Mouse (Mus musculus) heart, embryonic 11.5 days (tissue): ENCODE measurements around the gene Fmo4. TPM values are rescaled to one million over a fixed set of nuclear protein-coding genes. Genes with fewer than 3 reads are reported as not detected.

Experiments
- ATAC-seq: fragments of 200-750 bp; cut with Nextera tagmentation; replicated peaks from 2 replicates; pipeline ENCODE4 v1.8.0; 2017; ENCODE audit warnings: moderate library complexity; ENCODE audit not compliant: insufficient number of reproducible peaks, low FRiP score, low TSS enrichment
- H3K27ac ChIP-seq: fragments of 300-500 bp; sonication (generic); 2 replicates; pipeline ENCODE4 v1.5.1; 2014; ENCODE audit warnings: mild to moderate bottlenecking, low read depth, low read length
- H3K27me3 ChIP-seq: fragments of 300-500 bp; sonication (generic); 2 replicates; pipeline ENCODE4 v1.6.1; 2014; ENCODE audit warnings: mild to moderate bottlenecking, low read length, mixed read lengths; ENCODE audit not compliant: control insufficient read depth, insufficient read depth
- H3K36me3 ChIP-seq: fragments of 300-500 bp; sonication (generic); 2 replicates; pipeline ENCODE4 v1.6.1; 2014; ENCODE audit warnings: mild to moderate bottlenecking, low read length, moderate library complexity, mixed read lengths; ENCODE audit not compliant: control insufficient read depth, insufficient read depth
- H3K4me1 ChIP-seq: fragments of 300-500 bp; sonication (generic); 2 replicates; pipeline ENCODE4 v1.6.1; 2014; ENCODE audit warnings: low read length; ENCODE audit not compliant: control insufficient read depth, insufficient read depth
- H3K4me2 ChIP-seq: fragments of 300-500 bp; sonication (generic); 2 replicates; pipeline ENCODE4 v1.6.1; 2014; ENCODE audit warnings: mild to moderate bottlenecking, moderate library complexity
- H3K4me3 ChIP-seq: fragments of 300-500 bp; sonication (generic); 2 replicates; pipeline ENCODE4 v1.5.1; 2014; ENCODE audit warnings: low read depth, low read length
- H3K9ac ChIP-seq: fragments of 300-500 bp; sonication (generic); 2 replicates; pipeline ENCODE4 v1.6.1; 2014; ENCODE audit warnings: mild to moderate bottlenecking, low read depth, low read length, moderate library complexity
- H3K9me3 ChIP-seq: fragments of 300-500 bp; sonication (generic); replicated peaks from 2 replicates; pipeline ENCODE4 v1.6.1; 2016; ENCODE audit warnings: low read length; ENCODE audit not compliant: control insufficient read depth
- WGBS: fragments of 180-500 bp; shearing (Covaris S2); extraction: QIAGEN DNeasy Blood & Tissue Kit; methylation state at CpG from one replicate; pipeline ENCODE4 v1.1.7; 2014; ENCODE audit not compliant: insufficient replicate concordance; 5-methylcytosine and 5-hydroxymethylcytosine counted together
- polyA plus RNA-seq: library from polyadenylated mRNA; unstranded; fragments of >200 nt; fragmentation: Nextera tagmentation; extraction: Ambion mirVana; gene quantifications from 2 replicates; pipeline ENCODE4 v1.2.1, GENCODE M21; 2014

Gene Fmo4
- polyA plus RNA-seq, 1 experiment from 2014 or later, result not detected

DNA sequence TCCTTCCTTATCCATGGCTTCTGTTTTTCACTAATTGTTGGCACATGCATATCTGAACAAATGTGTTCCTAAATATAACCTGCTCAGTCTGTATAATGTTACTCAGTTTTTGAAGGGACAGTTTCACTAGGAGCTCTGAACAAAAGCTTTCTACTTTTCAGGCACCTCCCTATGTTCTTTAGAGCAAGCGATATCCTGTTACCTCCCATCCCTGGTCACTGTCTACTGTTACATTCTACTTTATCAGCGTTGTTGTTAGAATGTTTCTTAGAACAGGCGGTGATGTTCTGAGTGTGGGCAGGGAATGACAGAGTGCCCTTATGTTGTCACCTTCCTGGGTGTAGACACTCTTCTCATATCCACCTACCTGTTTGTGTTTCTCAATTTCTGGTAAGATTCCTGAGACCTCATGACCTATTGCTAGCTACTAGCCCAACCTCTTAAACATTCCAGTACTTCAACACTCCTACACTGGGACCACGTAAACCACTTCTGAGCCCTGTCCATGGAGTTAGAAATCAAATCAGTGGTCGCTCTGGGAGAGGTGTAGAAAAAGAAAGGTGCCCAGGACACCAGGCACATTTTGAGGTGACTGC is 35.7 kb downstream of the Fmo4 start:
- Histone ChIP-seq H3K9me3 (no peaks in the 10 kb centered on the region), H3K4me3 (no peak overlapping the region), H3K4me2 (no peak overlapping the region), H3K36me3 (no peaks in the 10 kb centered on the region), H3K9ac (no peak overlapping the region), H3K4me1 (no peaks in the 10 kb centered on the region), H3K27me3 (no peaks in the 10 kb centered on the region), H3K27ac (no peak overlapping the region)
- no peak; the same call in 1 of the 2 replicates for ATAC-seq
- WGBS, result 57% methylated on average over 5 of the region's 5 CpGs

DNA sequence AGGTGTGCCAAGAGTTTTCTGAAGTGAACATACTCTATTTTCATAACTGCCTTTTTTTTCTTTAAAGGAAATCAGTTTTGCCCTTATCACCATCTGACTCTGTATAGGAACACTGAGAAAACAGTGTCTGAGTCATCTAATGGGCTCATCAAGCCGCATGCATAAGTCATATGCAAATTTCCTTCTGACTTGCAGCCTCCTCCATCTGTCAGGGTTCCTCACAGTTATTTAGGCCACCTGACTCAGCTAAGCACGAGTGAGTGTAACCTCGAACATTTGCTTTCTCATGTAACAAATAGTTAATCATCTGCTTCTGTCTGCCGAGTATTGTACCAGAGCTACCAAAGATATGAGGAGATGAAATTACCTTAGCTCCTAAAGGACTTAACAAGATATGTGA is 40.1 kb downstream of the Fmo4 start:
- Histone ChIP-seq H3K27me3 (no peaks in the 10 kb centered on the region), H3K4me2 (no peak overlapping the region), H3K4me1 (no peaks in the 10 kb centered on the region), H3K36me3 (no peaks in the 10 kb centered on the region), H3K9ac (no peak overlapping the region), H3K4me3 (no peak overlapping the region), H3K9me3 (no peaks in the 10 kb centered on the region), H3K27ac (no peak overlapping the region)
- WGBS, result 65% methylated on average over 4 of the region's 4 CpGs
- ATAC-seq, result no peak

DNA sequence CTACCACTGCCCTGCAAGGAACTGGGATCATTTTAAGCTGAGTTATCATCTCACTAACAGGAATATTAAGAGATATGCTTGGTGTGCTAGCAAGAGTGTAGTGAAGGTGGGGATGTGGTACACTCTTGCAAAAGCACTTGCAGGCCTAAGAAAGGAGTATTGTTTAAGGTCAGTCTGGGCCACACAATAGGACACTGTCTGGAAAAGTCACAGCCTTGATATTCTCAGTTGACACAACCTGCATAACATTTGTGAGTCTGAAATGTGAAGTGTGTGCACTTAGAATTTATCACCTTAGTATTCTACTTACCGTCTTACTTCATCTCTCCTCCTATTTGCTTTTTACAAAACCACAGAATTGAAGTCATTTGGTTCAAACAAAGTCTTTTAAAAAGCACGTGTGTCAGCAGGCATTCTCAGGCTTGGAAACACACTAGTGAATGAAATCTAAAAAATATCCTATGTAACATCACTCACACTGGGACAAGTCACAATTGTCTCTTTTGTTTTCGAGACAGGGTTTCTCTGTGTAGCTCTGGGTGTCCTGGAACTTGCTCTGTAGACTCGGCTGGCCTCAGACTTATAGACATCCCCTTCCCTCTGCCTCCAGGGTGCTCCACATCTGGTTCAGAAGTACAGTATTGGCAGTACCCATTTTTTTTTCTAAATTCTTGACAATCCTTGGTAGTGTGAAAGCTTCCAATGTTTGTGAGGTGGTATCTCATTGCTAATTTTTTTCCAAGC is 42.0 kb downstream of the Fmo4 start:
- H3K27ac ChIP-seq, result no peak overlapping the region
- H3K9me3 ChIP-seq, result no peaks in the 10 kb centered on the region
- H3K36me3 ChIP-seq, result no peaks in the 10 kb centered on the region
- no peaks in the 10 kb centered on the region for H3K27me3 ChIP-seq
- no peaks in the 10 kb centered on the region for H3K4me1 ChIP-seq
- ATAC-seq, result no peak
- H3K4me3 ChIP-seq, result no peak overlapping the region
- no peak overlapping the region for H3K4me2 ChIP-seq
- no peak overlapping the region for H3K9ac ChIP-seq
- WGBS, result 70% methylated on average over 4 of the region's 4 CpGs

DNA sequence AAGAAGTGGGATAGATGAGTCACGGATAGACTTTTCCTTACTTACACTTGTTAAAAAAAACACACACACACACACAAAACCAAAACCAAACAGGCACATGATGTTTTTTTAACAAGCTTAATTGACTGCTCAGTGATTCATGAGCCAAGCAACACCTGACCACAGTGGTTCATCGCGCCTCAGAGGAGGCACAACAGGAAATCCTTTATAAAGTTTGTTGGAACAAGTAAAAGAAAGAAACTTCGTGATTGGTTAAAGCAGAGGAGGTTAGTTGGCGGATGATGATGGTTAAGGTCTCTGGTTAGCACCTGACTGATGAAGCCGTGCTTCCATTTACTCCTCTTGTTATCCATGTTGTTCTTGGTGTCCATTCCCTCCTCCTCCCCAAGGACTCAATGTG is 61.8 kb downstream of the Fmo4 start:
- Histone ChIP-seq H3K4me3 (no peak overlapping the region), H3K9ac (no peak overlapping the region), H3K9me3 (no peaks in the 10 kb centered on the region), H3K27me3 (no peaks in the 10 kb centered on the region), H3K36me3 (no peaks in the 10 kb centered on the region), H3K4me2 (no peak overlapping the region), H3K4me1 (no peaks in the 10 kb centered on the region), H3K27ac (no peak overlapping the region)
- no peak for ATAC-seq
- WGBS, result 86% methylated on average over 6 of the region's 6 CpGs

DNA sequence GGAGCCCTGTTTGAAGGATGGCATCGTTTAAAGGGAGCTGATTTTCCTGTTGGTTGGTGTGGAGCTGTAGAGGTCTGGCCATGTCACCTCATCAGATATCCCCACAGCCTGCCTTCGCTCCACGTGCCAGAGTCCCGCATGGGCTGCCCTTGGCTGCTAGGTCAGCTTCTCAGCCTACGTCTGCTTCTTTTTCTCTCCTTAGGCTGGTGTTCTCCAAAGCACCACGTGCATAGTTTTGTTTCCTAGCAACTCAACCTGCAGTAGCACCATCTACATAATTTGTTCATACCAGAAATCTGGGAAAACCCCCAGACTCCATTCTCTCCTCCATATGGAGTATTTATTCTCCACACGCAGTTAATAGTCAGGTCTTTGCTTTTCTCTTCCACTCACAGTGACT is 64.2 kb downstream of the Fmo4 start:
- no peaks in the 10 kb centered on the region for H3K36me3 ChIP-seq
- WGBS, result 67% methylated on average over 7 of the region's 7 CpGs
- no peak overlapping the region for H3K9ac ChIP-seq
- no peak overlapping the region for H3K4me2 ChIP-seq
- H3K4me1 ChIP-seq, result no peaks in the 10 kb centered on the region
- H3K27ac ChIP-seq, result no peak overlapping the region
- ATAC-seq, result no peak
- H3K27me3 ChIP-seq, result no peaks in the 10 kb centered on the region
- H3K4me3 ChIP-seq, result no peak overlapping the region
- H3K9me3 ChIP-seq, result no peaks in the 10 kb centered on the region

DNA sequence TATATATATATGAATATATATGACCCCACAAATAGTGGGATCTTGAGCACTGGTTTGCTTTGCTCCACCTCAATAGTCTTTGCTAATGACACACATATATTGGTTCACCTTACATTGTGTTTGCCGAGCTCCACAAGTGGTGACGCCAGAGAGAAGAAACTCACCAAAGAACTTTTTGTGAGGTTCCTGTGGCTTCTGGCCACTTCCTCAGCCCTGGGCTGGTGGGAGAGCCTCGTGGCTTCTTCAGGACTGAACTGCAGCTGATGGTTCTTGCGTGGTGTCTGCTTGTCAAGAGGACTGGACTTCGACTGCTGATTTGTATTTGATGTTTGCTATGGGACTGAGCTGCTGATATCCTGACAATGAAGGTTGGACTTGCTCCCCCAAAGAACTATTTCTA is 65.0 kb downstream of the Fmo4 start:
- H3K27me3 ChIP-seq, result no peaks in the 10 kb centered on the region
- WGBS, result 75% methylated on average over 5 of the region's 5 CpGs
- no peak overlapping the region for H3K4me3 ChIP-seq
- H3K4me1 ChIP-seq, result no peaks in the 10 kb centered on the region
- H3K4me2 ChIP-seq, result no peak overlapping the region
- no peak overlapping the region for H3K9ac ChIP-seq
- H3K36me3 ChIP-seq, result no peaks in the 10 kb centered on the region
- no peak overlapping the region for H3K27ac ChIP-seq
- H3K9me3 ChIP-seq, result no peaks in the 10 kb centered on the region
- no peak for ATAC-seq

Other genes with a start within 250 kb of the Fmo4 start
- 37.7 and 39.9 TPM in 2 replicates for gene Vamp4, start 243.5 kb downstream of the Fmo4 start, polyA plus RNA-seq
- gene Myoc, start 174.8 kb downstream of the Fmo4 start, polyA plus RNA-seq, result not detected in 2 replicates
- gene Myocos, start 155.8 kb downstream of the Fmo4 start, polyA plus RNA-seq, result not detected in 2 replicates
- gene Prrc2c, start 73.4 kb downstream of the Fmo4 start, polyA plus RNA-seq, result 84.2 and 109 TPM in 2 replicates
- 1.8 TPM in 2 replicates for gene Fmo1, start 52.6 kb upstream of the Fmo4 start, polyA plus RNA-seq
- 0.39 and 0.97 TPM in 2 replicates for gene Fmo2, start 84.8 kb upstream of the Fmo4 start, polyA plus RNA-seq
- not detected in 2 replicates for gene Fmo6, start 123.5 kb upstream of the Fmo4 start, polyA plus RNA-seq
- gene Fmo3, start 170.6 kb upstream of the Fmo4 start, polyA plus RNA-seq, result 0.14 TPM in 1 of 2 replicates, not detected in the other